Mouse (Mus musculus) small intestine, adult 2 months (tissue): ENCODE results near the gene Lce3e. TPM values are rescaled to one million over a fixed set of nuclear protein-coding genes. Genes with fewer than 3 reads are reported as not detected.

ENCODE experiments used
- H3K27ac ChIP-seq: fragments of 200-500 bp; 2 replicates; pipeline ENCODE4 v1.5.1; 2012; ENCODE audit warnings: low read depth, low read length, control low read depth, inconsistent platforms; ENCODE audit not compliant: insufficient read depth
- H3K27me3 ChIP-seq: fragments of 200-500 bp; 2 replicates; pipeline ENCODE4 v1.6.1; 2012; ENCODE audit warnings: mild to moderate bottlenecking, moderate library complexity, low read length, inconsistent platforms; ENCODE audit not compliant: control insufficient read depth, insufficient read depth
- H3K36me3 ChIP-seq: fragments of 200-500 bp; 2 replicates; pipeline ENCODE4 v1.6.1; 2012; ENCODE audit warnings: mild to moderate bottlenecking, low read length, control low read depth, inconsistent platforms; ENCODE audit not compliant: control insufficient read depth, insufficient read depth
- H3K4me1 ChIP-seq: fragments of 200-500 bp; 2 replicates; pipeline ENCODE4 v1.6.1; 2012; ENCODE audit warnings: low read length, inconsistent platforms, mixed read lengths; ENCODE audit not compliant: control insufficient read depth, insufficient read depth, insufficient read length
- H3K4me3 ChIP-seq: fragments of 200-500 bp; 2 replicates; pipeline ENCODE4 v1.5.1; 2012; ENCODE audit warnings: low read depth, mild to moderate bottlenecking, control low read depth, inconsistent platforms, low read length, moderate library complexity
- CTCF ChIP-seq: fragments of 200-500 bp; IDR thresholded peaks from 2 replicates; pipeline ENCODE4 v1.5.1; 2012; ENCODE audit warnings: low read depth, mild to moderate bottlenecking, control low read depth, inconsistent platforms, low read length, moderate library complexity, mixed read lengths; ENCODE audit not compliant: insufficient replicate concordance, insufficient read length; ENCODE audit errors: extremely low read depth
- POLR2A ChIP-seq: fragments of 200-500 bp; IDR thresholded peaks from 2 replicates; pipeline ENCODE4 v1.6.1; 2012; ENCODE audit warnings: low read depth, mild to moderate bottlenecking, control low read depth, inconsistent platforms, low read length, moderate library complexity
- WGBS: fragments of 180-500 bp; shearing (Covaris S2); methylation state at CpG from one replicate; pipeline ENCODE4 v1.1.7; 2018; 5-methylcytosine and 5-hydroxymethylcytosine counted together
- polyA plus RNA-seq: library from polyadenylated mRNA; depleted of rRNA; stranded (reverse); fragments of >200 nt; gene quantifications from 2 replicates; pipeline ENCODE4 v1.2.3, GENCODE M21; 2012; rRNA removed

The Lce3e gene
- polyA plus RNA-seq, 1 experiment, result not detected

DNA sequence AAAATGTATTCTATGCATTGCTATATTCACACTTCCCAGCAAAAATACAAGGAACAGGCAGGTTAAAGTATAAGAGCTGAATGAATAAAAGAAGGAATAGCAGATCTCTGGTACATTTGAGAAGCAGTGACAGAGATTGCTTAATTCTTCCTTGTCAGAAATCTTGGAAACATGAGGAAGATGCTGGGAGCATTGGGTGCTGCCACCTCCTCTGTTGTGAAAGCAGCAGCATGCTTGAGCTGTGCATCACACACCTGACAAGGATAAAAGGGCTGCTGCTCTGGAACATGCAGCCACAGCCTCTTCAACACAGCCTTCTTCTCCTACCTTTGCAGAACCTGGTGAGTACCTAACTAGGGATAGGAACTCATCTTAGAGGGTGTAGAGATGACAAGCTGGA lies 25.1 kb downstream of the Lce3e start, which contains the start of gene Lce3f:
Lce3f (plus strand) TSS at position 301 of the 400 bp plus-strand sequence.
- no peak for TF ChIP-seq CTCF
- Histone ChIP-seq H3K27me3 (no peaks in the 10 kb centered on the region), H3K36me3 (no peaks in the 10 kb centered on the region), H3K4me3 (no peak within 1 kb of the TSS), H3K4me1 (no peaks in the 10 kb centered on the region), H3K27ac (no peak within 1 kb of the TSS)

DNA sequence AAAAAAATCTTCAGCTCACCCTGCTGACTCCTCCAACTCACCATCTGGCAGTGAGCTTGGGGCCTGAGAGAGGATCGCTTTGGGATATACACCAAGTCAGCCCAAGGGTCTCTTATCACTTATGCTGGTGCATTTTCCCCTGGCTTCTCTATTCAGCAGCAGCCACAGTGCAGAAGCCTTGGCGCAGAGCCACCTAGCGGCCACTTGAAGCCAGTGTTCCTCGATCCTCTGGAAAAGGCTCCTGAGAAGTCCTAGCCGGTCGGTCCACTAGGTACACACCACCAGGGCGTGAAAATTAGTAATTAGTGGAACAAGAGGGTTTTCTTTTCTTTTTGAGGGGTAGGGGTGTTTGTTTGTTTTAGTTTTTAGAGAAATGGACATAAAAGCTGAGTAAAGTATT lies 31.8 kb downstream of the Lce3e start:
- H3K27ac ChIP-seq, result no peak overlapping the region
- no peaks in the 10 kb centered on the region for H3K27me3 ChIP-seq
- H3K4me3 ChIP-seq, result no peak overlapping the region
- TF ChIP-seq CTCF, result peak; percentile 89
- TF ChIP-seq POLR2A, result no peak
- H3K4me1 ChIP-seq, result no peaks in the 10 kb centered on the region
- H3K36me3 ChIP-seq, result no peaks in the 10 kb centered on the region
- 3% methylated on average over 7 of the region's 7 CpGs for WGBS

DNA sequence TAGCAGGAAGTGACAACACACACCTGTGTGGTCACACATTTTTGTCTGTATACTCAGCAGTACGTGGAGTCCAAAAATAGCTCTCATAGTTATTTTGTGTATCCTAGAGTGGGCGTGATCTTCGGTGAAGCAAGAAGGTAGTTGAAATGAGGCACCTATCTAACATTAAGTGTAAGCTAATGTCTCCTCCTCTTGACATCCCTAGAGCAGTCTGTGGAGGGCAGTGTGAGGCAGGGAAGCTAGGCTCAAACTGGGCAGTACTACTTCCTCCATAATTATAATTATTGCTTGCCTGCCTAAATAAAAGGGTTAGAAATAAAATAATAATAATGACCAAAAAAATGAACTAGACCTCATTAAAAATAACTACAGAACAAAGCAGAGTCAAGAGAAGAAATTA lies 33.8 kb downstream of the Lce3e start:
- Histone ChIP-seq H3K27me3 (no peaks in the 10 kb centered on the region), H3K4me3 (no peak overlapping the region), H3K4me1 (no peaks in the 10 kb centered on the region), H3K36me3 (no peaks in the 10 kb centered on the region), H3K27ac (no peak overlapping the region)
- WGBS, result 62% methylated on average over 3 of the region's 3 CpGs
- no peak for TF ChIP-seq CTCF
- no peak for TF ChIP-seq POLR2A

DNA sequence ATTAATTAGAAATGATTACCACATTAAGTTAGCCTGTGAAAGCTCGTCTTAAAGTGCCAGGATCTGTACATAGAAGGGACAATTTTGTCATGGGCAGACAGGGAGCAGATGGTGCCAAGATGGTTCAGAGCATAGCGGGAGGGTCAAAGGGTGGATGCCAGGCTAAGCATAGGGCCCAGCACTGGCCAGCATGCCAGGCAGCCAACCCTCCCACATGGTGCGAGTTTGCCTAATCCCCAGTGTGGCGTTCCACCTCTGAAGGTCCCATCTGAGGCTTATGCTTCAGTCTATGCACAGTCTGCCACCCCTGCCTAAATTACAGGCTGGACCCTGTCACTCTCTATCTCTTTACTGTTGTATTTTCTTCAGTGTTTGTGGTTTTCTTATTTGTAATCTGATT lies 36.0 kb downstream of the Lce3e start:
- 59% methylated on average over 4 of the region's 4 CpGs for WGBS
- Histone ChIP-seq H3K27me3 (no peaks in the 10 kb centered on the region), H3K4me1 (no peaks in the 10 kb centered on the region), H3K27ac (no peak overlapping the region), H3K36me3 (no peaks in the 10 kb centered on the region), H3K4me3 (no peak overlapping the region)
- TF ChIP-seq CTCF (no peak), POLR2A (no peak)

DNA sequence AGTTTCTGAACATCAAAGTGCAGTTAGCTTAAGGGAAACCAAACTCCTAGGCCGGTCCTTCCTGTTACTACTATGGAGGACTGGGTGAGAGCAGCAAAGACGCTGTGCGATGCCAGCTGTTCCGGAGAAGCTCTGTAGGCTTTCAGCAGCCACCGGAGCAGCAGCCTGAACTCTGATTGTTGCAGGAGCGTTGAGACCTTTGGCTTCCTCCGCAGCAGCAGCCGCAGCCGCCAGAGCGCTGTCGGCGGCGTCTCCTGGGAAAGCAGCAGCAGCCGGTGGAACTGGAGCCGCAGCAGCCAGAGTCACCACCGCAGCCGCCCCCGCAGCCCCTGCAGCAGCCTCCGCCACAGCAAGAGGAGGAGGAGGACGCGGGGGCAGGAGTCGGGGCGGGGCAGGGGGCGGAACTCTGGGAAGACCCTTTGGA lies 47.5 kb downstream of the Lce3e start:
- H3K4me3 ChIP-seq, result peak overlapping the region; percentile 34
- H3K27me3 ChIP-seq, result peaks cover 2% of the 10 kb centered on the region; the same call in 1 of the 2 replicates
- no peak for TF ChIP-seq CTCF
- TF ChIP-seq POLR2A, result no peak
- no peaks in the 10 kb centered on the region for H3K36me3 ChIP-seq
- H3K27ac ChIP-seq, result no peak overlapping the region
- H3K4me1 ChIP-seq, result no peaks in the 10 kb centered on the region
- 2% methylated on average over 24 of the region's 24 CpGs for WGBS

DNA sequence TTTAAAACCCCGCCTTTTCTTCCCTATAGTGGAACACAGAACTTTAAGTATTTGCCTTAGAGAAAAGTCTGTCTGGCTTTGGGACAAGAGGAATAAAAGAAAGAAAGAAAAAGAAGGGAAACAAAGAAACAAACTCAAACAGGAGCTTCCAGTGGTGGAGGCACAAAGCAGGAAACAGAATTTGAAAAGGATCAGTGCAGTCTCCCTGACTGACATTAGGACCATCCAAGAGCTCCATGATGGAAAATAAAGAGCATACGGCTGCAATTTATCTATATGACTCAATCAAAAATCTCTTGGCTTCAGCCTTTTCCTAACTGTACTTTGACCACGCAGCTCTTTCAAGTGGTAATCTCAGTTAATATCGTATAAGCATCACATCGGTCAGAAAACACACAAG lies 48.0 kb downstream of the Lce3e start:
- Histone ChIP-seq H3K27ac (no peak overlapping the region), H3K4me1 (no peaks in the 10 kb centered on the region), H3K36me3 (no peaks in the 10 kb centered on the region), H3K4me3 (no peak overlapping the region), H3K27me3 (peaks cover 2% of the 10 kb centered on the region; the same call in 1 of the 2 replicates)
- 14% methylated on average over 5 of the region's 5 CpGs for WGBS
- TF ChIP-seq POLR2A, result no peak
- no peak for TF ChIP-seq CTCF

DNA sequence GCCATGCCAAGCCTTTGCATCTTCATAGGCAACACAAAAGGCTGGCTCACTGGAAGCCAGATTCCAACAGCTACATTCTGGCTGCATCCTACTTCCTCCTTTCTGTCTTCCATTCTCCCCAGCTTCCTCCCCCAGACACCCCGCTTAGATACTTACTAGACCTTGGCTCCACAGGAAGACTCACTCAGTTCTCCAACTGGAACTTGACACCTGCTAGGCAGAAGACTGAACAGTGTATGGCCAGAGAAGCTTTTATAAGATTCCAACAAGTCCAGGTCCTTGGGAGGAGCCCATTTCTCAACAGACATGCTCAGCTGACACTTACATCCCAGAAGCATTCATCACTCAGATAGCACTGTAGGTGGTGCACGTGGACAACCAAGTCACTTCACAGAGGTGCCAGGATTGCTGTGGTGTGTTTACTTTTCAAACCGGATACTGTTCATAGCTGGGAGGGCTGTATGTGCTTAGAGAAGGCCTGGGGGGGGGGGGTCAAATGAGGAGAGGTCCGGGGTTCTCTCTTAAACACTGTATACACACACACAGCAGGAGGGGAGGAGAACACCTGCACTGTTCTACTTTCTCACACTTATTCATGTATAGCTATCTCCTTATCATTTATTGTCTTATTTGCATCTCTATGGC lies 48.7 kb downstream of the Lce3e start, which contains the start of gene Crct1:
Crct1 (minus strand) TSS at position 228 of the 645 bp plus-strand sequence.
- Histone ChIP-seq H3K4me3 (peak within 1 kb of the TSS; percentile 34), H3K4me1 (no peaks in the 10 kb centered on the region), H3K27me3 (peaks cover 2% of the 10 kb centered on the region; the same call in 1 of the 2 replicates), H3K27ac (no peak within 1 kb of the TSS), H3K36me3 (no peaks in the 10 kb centered on the region)
- TF ChIP-seq CTCF (no peak), POLR2A (no peak)
- whole genome bisulfite sequencing, result 23% methylated on average over 4 of the region's 4 CpGs

Other genes with a start within 250 kb of the Lce3e start
- gene Lce1f, start 246.7 kb upstream of the Lce3e start, polyA plus RNA-seq, result not detected in 2 replicates
- gene Gm38119, start 228.0 kb upstream of the Lce3e start, polyA plus RNA-seq, result not detected in 2 replicates
- not detected in 2 replicates for gene Lce1g, start 214.7 kb upstream of the Lce3e start, polyA plus RNA-seq
- not detected in 2 replicates for gene Lce1h, start 202.0 kb upstream of the Lce3e start, polyA plus RNA-seq
- gene Lce1i, start 188.2 kb upstream of the Lce3e start, polyA plus RNA-seq, result not detected in 2 replicates
- gene Lce1j, start 176.5 kb upstream of the Lce3e start, polyA plus RNA-seq, result not detected in 2 replicates
- not detected in 2 replicates for gene Lce1k, start 159.2 kb upstream of the Lce3e start, polyA plus RNA-seq
- not detected in 2 replicates for gene Kprp, start 139.8 kb upstream of the Lce3e start, polyA plus RNA-seq
- gene Lce1l, start 115.8 kb upstream of the Lce3e start, polyA plus RNA-seq, result not detected in 2 replicates
- not detected in 2 replicates for gene 2310050C09Rik, start 96.8 kb upstream of the Lce3e start, polyA plus RNA-seq
- not detected in 2 replicates for gene Lce3a, start 40.8 kb upstream of the Lce3e start, polyA plus RNA-seq
- not detected in 2 replicates for gene Lce3b, start 34.1 kb upstream of the Lce3e start, polyA plus RNA-seq
- not detected in 2 replicates for gene Lce3c, start 22.6 kb upstream of the Lce3e start, polyA plus RNA-seq
- not detected in 2 replicates for gene Lce3d, start 9.7 kb upstream of the Lce3e start, polyA plus RNA-seq
- 0.63 TPM in 1 of 2 replicates, not detected in the other for gene Lce3f, start 25.2 kb downstream of the Lce3e start, polyA plus RNA-seq
- gene Crct1, start 48.6 kb downstream of the Lce3e start, polyA plus RNA-seq, result 0.19 TPM in 1 of 2 replicates, not detected in the other
- not detected in 2 replicates for gene Lce1m, start 52.0 kb downstream of the Lce3e start, polyA plus RNA-seq
- gene Gm4858, start 101.8 kb downstream of the Lce3e start, polyA plus RNA-seq, result not detected in 2 replicates
- gene Crnn, start 177.7 kb downstream of the Lce3e start, polyA plus RNA-seq, result not detected in 2 replicates
- not detected in 2 replicates for gene Flg2, start 230.2 kb downstream of the Lce3e start, polyA plus RNA-seq